Mouse (Mus musculus): Measurements from ENCODE around the gene Pold3. TPM values are rescaled to one million over a fixed set of nuclear protein-coding genes. Genes with fewer than 3 reads are reported as not detected.

The Pold3 gene
- polyA plus RNA-seq (2014; fragmentation: Illumina TruSeq; extraction: RNeasy Lipid Tissue Mini Kit (QIAGEN cat#74804); ENCODE audit: low read depth, low replicate concordance): 10.2 TPM

DNA sequence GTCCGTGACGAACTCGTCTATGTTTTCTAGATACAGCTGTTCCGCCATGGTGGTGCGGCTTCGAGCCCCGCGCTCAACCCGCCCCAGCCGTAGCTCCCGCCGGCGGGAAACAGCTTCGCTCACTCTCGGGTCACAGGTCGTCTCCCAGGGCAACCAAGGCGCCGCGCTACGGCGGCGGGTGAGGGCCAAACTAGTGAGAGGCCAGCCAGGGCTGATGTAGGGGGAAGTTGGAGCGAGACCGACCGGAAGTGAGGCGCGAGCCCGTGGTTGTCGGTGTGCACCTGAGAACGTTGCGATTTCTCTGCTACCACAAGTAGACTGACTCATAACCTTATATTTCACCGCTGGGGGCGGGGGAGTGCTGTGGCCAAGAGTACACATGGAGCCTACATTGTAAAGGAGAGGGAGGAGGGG lies at the start of gene Pold3:
Gene Pold3 (minus strand): TSS at position 190 of the 414 bp plus-strand sequence.

DNA sequence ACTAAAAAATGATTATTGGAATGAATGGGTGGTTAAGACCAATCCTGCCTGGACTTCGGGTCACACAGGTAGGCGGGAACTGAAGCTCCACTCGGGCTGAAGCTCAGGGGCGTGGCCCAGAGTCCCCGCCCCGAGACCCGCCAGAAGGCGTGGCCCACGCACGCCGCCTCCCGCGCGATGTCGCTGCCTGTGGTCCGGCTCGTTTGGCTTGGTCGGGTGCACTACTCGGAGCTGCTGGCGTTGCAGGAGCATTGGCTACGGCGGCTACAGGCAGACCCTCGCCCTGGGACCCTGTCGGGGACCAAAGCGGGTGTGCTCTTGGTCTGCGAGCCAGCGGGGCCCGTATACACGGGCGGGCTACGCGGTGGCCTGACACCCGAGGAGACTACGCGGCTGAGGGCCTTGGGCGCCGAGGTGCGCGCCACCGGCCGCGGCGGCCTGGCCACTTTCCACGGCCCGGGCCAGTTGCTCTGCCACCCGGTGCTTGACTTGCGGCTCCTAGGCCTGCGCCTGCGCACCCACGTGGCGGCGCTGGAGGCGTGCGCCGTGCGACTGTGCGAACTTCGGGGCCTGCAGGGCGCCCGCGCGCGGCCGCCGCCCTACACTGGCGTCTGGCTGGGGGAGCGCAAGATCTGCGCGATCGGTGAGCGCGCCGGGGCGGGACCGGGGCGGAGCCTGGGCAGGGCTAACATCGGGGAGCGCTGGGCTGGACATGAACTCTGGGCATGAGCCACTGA lies 37.9 kb upstream of the Pold3 start, which contains the start of gene Lipt2:
Gene Lipt2 (plus strand): TSS at position 173 of the 737 bp plus-strand sequence.

Other genes starting within 250 kb of the Pold3 start
- 11.3 TPM for gene Rnf169, start 141.1 kb downstream of the Pold3 start, polyA plus RNA-seq (2014; fragmentation: Illumina TruSeq; extraction: RNeasy Lipid Tissue Mini Kit (QIAGEN cat#74804); ENCODE audit: low read depth, low replicate concordance)
- gene Chrdl2, start 115.4 kb downstream of the Pold3 start, polyA plus RNA-seq (2014; fragmentation: Illumina TruSeq; extraction: RNeasy Lipid Tissue Mini Kit (QIAGEN cat#74804); ENCODE audit: low read depth, low replicate concordance): not detected
- 6.4 TPM for gene Lipt2, start 37.7 kb upstream of the Pold3 start, polyA plus RNA-seq (2014; fragmentation: Illumina TruSeq; extraction: RNeasy Lipid Tissue Mini Kit (QIAGEN cat#74804); ENCODE audit: low read depth, low replicate concordance)
- gene Kcne3, start 54.9 kb upstream of the Pold3 start, polyA plus RNA-seq (2014; fragmentation: Illumina TruSeq; extraction: RNeasy Lipid Tissue Mini Kit (QIAGEN cat#74804); ENCODE audit: low read depth, low replicate concordance): 3.8 TPM
- gene Pgm2l1, start 105.8 kb upstream of the Pold3 start, polyA plus RNA-seq (2014; fragmentation: Illumina TruSeq; extraction: RNeasy Lipid Tissue Mini Kit (QIAGEN cat#74804); ENCODE audit: low read depth, low replicate concordance): 2.8 TPM
- gene P4ha3, start 164.0 kb upstream of the Pold3 start, polyA plus RNA-seq (2014; fragmentation: Illumina TruSeq; extraction: RNeasy Lipid Tissue Mini Kit (QIAGEN cat#74804); ENCODE audit: low read depth, low replicate concordance): 0.21 TPM

Data from liver, adult 10 weeks (tissue).